Mouse (Mus musculus) limb, embryonic 10.5 days (tissue): ENCODE data around the gene Fam205a2. TPM values are rescaled to one million over a fixed set of nuclear protein-coding genes. Genes with fewer than 3 reads are reported as not detected.
"Not testable (repeated sequence)": the region's sequence is repeated elsewhere in the genome, so short reads cannot be mapped to it uniquely, and the experiment has no call there.

Experiments
- DNase-seq: peaks from one replicate; pipeline ENCODE4 v3.0.0-alpha.2; 2017; ENCODE audit warnings: low spot score
- H3K27ac ChIP-seq: fragments of 300-500 bp; sonication (generic); 2 replicates; pipeline ENCODE4 v1.5.1; 2016; ENCODE audit warnings: mild to moderate bottlenecking
- H3K27me3 ChIP-seq: fragments of 300-500 bp; sonication (generic); 2 replicates; pipeline ENCODE4 v1.6.1; 2016; ENCODE audit warnings: low read depth, mild to moderate bottlenecking; ENCODE audit not compliant: poor library complexity, severe bottlenecking
- H3K36me3 ChIP-seq: fragments of 300-500 bp; sonication (generic); 2 replicates; pipeline ENCODE4 v1.6.1; 2016; ENCODE audit warnings: mild to moderate bottlenecking, moderate library complexity
- H3K4me1 ChIP-seq: fragments of 300-500 bp; sonication (generic); 2 replicates; pipeline ENCODE4 v1.6.1; 2016
- H3K4me3 ChIP-seq: fragments of 300-500 bp; sonication (generic); 2 replicates; pipeline ENCODE4 v1.5.1; 2016; ENCODE audit warnings: mild to moderate bottlenecking, moderate library complexity
- H3K9me3 ChIP-seq: fragments of 300-500 bp; sonication (generic); replicated peaks from 2 replicates; pipeline ENCODE4 v1.6.1; 2016; ENCODE audit warnings: mild to moderate bottlenecking
- WGBS: fragments of 180-500 bp; shearing (Covaris S2); methylation state at CpG from one replicate; pipeline ENCODE4 v1.1.7; 2016; 5-methylcytosine and 5-hydroxymethylcytosine counted together
- polyA plus RNA-seq: library from polyadenylated mRNA; unstranded; fragments of >200 nt; fragmentation: Nextera tagmentation; extraction: Ambion mirVana; gene quantifications from 2 replicates; pipeline ENCODE4 v1.2.1, GENCODE M21; 2016

The Fam205a2 gene
- not detected in 2 replicates for polyA plus RNA-seq

DNA sequence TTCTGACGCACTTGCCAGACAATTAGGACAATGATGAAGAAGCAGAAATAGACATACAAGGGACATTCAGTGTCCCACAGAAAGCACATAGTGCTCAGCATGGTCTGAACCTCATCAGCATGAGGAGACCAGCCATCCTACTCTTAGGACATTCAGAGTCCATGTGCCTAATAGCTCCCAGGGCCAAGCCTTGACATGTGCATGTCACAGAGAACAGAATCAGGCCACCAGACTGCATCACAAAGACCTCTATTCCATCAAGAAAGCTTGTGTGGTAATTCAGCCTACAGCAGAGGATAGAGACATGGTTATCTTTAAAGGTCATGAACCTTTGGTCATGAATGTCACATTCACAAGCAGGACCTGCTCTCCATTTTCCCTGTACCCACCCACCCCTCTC lies at the start of gene Fam205a2:
Fam205a2 (minus strand) TSS at position 101 of the 400 bp plus-strand sequence.
- DNase-seq, H3K4me3 ChIP-seq, H3K27ac ChIP-seq, H3K36me3 ChIP-seq, H3K27me3 ChIP-seq, H3K9me3 ChIP-seq, H3K4me1 ChIP-seq: not testable (repeated sequence)
- no CpG with 5 or more reads among the region's 1 CpGs for WGBS

Other genes starting within 250 kb of the Fam205a2 start
- gene Gm21953, start 233.9 kb downstream of the Fam205a2 start, polyA plus RNA-seq: not detected in 2 replicates
- not detected in 2 replicates for gene Fam205a3, start 209.8 kb downstream of the Fam205a2 start, polyA plus RNA-seq
- gene Gm21586, start 88.8 kb downstream of the Fam205a2 start, polyA plus RNA-seq: not detected in 2 replicates
- 0.10 TPM in 1 of 2 replicates, not detected in the other for gene Gm2163, start 61.4 kb downstream of the Fam205a2 start, polyA plus RNA-seq
- gene Gm10591, start 84.0 kb upstream of the Fam205a2 start, polyA plus RNA-seq: not detected in 2 replicates
- not detected in 2 replicates for gene Gm2564, start 101.5 kb upstream of the Fam205a2 start, polyA plus RNA-seq
- not detected in 2 replicates for gene Ccl27b, start 127.1 kb upstream of the Fam205a2 start, polyA plus RNA-seq
- not detected in 2 replicates for gene Il11ra2, start 133.7 kb upstream of the Fam205a2 start, polyA plus RNA-seq
- gene 4930578G10Rik, start 207.4 kb upstream of the Fam205a2 start, polyA plus RNA-seq: not detected in 2 replicates
- not detected in 2 replicates for gene Ccl19, start 228.4 kb upstream of the Fam205a2 start, polyA plus RNA-seq
- gene Ccl21a, start 245.8 kb upstream of the Fam205a2 start, polyA plus RNA-seq: not detected in 2 replicates